Mouse (Mus musculus): Measurements from ENCODE around the gene Eral1. TPM values are rescaled to one million over a fixed set of nuclear protein-coding genes. Genes with fewer than 3 reads are reported as not detected.

The Eral1 gene
- total and polyA plus RNA-seq, 2 experiments from 2014 or later: 26.1 to 30.7 TPM

DNA sequence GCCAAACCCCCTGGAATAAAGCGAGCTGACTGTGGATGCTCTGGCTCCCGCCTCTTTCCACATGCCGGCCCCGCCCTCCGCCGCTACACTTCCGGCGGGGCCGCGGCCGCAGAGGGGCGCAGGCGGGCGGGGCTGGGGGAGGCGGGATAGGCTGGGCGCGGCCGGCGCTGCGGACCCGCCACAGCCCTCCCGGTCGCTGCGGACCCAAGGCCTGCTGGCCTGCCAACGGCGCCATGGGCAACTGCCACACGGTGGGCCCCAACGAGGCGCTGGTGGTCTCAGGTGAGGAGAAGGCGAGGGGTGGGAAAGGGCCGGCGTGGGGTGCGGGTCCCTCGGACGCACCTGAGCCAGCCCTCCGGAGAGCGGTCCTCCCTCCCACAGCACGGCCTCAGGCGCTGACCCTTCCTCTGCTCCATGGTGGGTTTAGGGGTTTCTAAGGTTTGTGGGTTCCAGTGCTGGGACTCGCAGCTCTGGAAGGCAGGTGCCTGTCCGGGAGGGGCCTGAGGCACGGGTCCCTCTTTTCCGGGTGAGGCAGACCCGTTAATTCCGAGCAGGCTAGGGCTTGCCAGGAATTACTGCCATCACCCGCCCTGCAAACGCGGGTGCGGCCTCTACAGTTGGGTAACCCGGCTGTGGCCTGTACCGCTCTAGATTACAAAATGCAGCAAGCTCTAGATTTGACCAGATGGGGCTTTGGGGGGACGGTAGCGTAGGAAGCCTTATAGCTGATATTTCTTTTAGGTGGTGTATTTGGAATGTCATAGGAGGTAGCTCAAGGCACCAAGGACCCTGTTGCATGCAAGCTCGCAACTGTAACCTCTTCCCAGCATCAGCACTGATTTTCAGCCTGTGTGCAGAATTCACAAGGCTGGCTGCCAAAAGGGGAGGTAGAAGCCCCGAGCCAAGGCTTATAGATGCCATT is 42.1 kb downstream of the Eral1 start, which contains the start of gene Flot2:
Flot2 (plus strand) TSS at position 101 of the 922 bp plus-strand sequence.
- peak within 1 kb of the TSS; percentile 76 for H3K9ac ChIP-seq (replicated peaks; ENCODE audit: low read length, poor library complexity, severe bottlenecking)

GRCm38 (mm10) chr11:78036791-78037190 is 43.4 kb downstream of the Eral1 start:
- Histone ChIP-seq H3K9me3 (ENCODE audit: low read length) (no peaks in the 10 kb centered on the region), H3K27me3 (ENCODE audit: insufficient read depth, low read length) (no peaks in the 10 kb centered on the region), H3K36me3 (ENCODE audit: insufficient read depth, low read length) (0 out of 2 replicates have a peak, but pooled peaks cover 3% of the 10 kb centered on the region), H3K27ac (ENCODE audit: low read depth, low read length) (no peak overlapping the region), H3K4me2 (ENCODE audit: low read depth, low read length, poor library complexity, severe bottlenecking) (no peak overlapping the region), H3K4me1 (ENCODE audit: insufficient read depth, low read length) (peaks cover 9% of the 10 kb centered on the region; the same call in 1 of the 2 replicates), H3K9ac (replicated peaks; ENCODE audit: low read length, poor library complexity, severe bottlenecking) (no peak overlapping the region), H3K4me3 (ENCODE audit: low read depth, low read length) (no peak overlapping the region)
- DNase-seq (ENCODE audit: low spot score) (no peak), ATAC-seq (ENCODE audit: low FRiP score) (no peak)
- no peak for TF ChIP-seq CTCF (IDR thresholded peaks at IDR 0.05)
- WGBS: 81% methylated on average over 10 of the region's 10 CpGs

More for the DNA sequence above, 42.1 kb downstream of the Eral1 start, which contains the start of gene Flot2:
- under 1% methylated on average over 44 of the region's 55 CpGs for WGBS
- H3K9me3 ChIP-seq (ENCODE audit: low read length): no peaks in the 10 kb centered on the region
- H3K27me3 ChIP-seq (ENCODE audit: insufficient read depth, low read length): no peaks in the 10 kb centered on the region
- TF ChIP-seq CTCF (IDR thresholded peaks at IDR 0.05): 0 out of 2 replicates have a peak, but pooled peaks have one; percentile 20
- 0 out of 2 replicates have a peak, but pooled peaks cover 3% of the 10 kb centered on the region for H3K36me3 ChIP-seq (ENCODE audit: insufficient read depth, low read length)
- peaks cover 9% of the 10 kb centered on the region; the same call in 1 of the 2 replicates for H3K4me1 ChIP-seq (ENCODE audit: insufficient read depth, low read length)
- peak within 1 kb of the TSS; percentile 56 for H3K4me3 ChIP-seq (ENCODE audit: low read depth, low read length)
- H3K27ac ChIP-seq (ENCODE audit: low read depth, low read length): peak within 1 kb of the TSS; percentile 86
- H3K4me2 ChIP-seq (ENCODE audit: low read depth, low read length, poor library complexity, severe bottlenecking): peak within 1 kb of the TSS; percentile 59
- ATAC-seq (ENCODE audit: low FRiP score) (peak; percentile 78), DNase-seq (ENCODE audit: low spot score) (peak; percentile 75)

- H3K9ac ChIP-seq (replicated peaks; ENCODE audit: low read length, poor library complexity, severe bottlenecking): no peak overlapping the region
- ATAC-seq (ENCODE audit: low FRiP score): no peak
These were observed 46.1 kb downstream of the Eral1 start for GRCm38 (mm10) chr11:78033931-78034617.

DNA sequence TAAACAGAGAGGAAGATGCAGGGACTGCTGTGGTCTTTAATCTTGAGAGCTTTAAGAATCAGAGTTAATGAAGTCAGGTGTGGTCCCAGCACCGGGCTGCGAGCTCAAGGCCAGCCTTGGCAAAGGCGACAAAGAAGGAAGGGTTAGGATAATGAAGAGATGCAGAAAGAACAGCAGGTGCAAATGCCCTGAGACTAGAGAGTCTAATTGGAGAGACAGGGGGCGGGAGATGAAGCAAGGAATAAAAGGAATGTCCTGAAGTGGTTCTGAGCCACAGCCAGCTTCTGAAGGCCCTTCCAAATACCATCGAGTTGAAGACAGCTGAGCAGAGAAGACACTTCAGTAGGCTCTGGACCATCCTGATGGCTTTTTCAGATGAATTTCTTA is 47.4 kb downstream of the Eral1 start:
- Histone ChIP-seq H3K27me3 (ENCODE audit: insufficient read depth, low read length) (no peaks in the 10 kb centered on the region), H3K4me1 (ENCODE audit: insufficient read depth, low read length) (peaks cover 9% of the 10 kb centered on the region; the same call in 1 of the 2 replicates), H3K36me3 (ENCODE audit: insufficient read depth, low read length) (peaks cover 19% of the 10 kb centered on the region), H3K27ac (ENCODE audit: low read depth, low read length) (peak overlapping the region; percentile 95), H3K9ac (replicated peaks; ENCODE audit: low read length, poor library complexity, severe bottlenecking) (peak overlapping the region; percentile 90), H3K4me3 (ENCODE audit: low read depth, low read length) (peak overlapping the region; percentile 82), H3K9me3 (ENCODE audit: low read length) (no peaks in the 10 kb centered on the region), H3K4me2 (ENCODE audit: low read depth, low read length, poor library complexity, severe bottlenecking) (peak overlapping the region; percentile 67)
- no peak for TF ChIP-seq CTCF (IDR thresholded peaks at IDR 0.05)
- ATAC-seq (ENCODE audit: low FRiP score) (no peak), DNase-seq (ENCODE audit: low spot score) (peak; percentile 25)
- WGBS: 3% methylated on average over 5 of the region's 5 CpGs

More at GRCm38 (mm10) chr11:78033931-78034617, 46.1 kb downstream of the Eral1 start:
- DNase-seq (ENCODE audit: low spot score): no peak
- Histone ChIP-seq H3K9me3 (ENCODE audit: low read length) (no peaks in the 10 kb centered on the region), H3K4me3 (ENCODE audit: low read depth, low read length) (no peak overlapping the region), H3K36me3 (ENCODE audit: insufficient read depth, low read length) (peaks cover 10% of the 10 kb centered on the region), H3K4me1 (ENCODE audit: insufficient read depth, low read length) (peaks cover 9% of the 10 kb centered on the region; the same call in 1 of the 2 replicates), H3K27me3 (ENCODE audit: insufficient read depth, low read length) (no peaks in the 10 kb centered on the region), H3K27ac (ENCODE audit: low read depth, low read length) (no peak overlapping the region), H3K4me2 (ENCODE audit: low read depth, low read length, poor library complexity, severe bottlenecking) (no peak overlapping the region)
- WGBS: 94% methylated on average over 23 of the region's 23 CpGs
- TF ChIP-seq CTCF (IDR thresholded peaks at IDR 0.05): no peak

GRCm38 (mm10) chr11:78031947-78032808 is 48.0 kb downstream of the Eral1 start, which contains the start of gene Dhrs13:
Gene Dhrs13 (plus strand): TSS chr11:78032280.
- Histone ChIP-seq H3K27me3 (ENCODE audit: insufficient read depth, low read length) (no peaks in the 10 kb centered on the region), H3K9ac (replicated peaks; ENCODE audit: low read length, poor library complexity, severe bottlenecking) (peak within 1 kb of the TSS; percentile 90), H3K9me3 (ENCODE audit: low read length) (no peaks in the 10 kb centered on the region), H3K4me2 (ENCODE audit: low read depth, low read length, poor library complexity, severe bottlenecking) (peak within 1 kb of the TSS; percentile 67), H3K4me1 (ENCODE audit: insufficient read depth, low read length) (peaks cover 9% of the 10 kb centered on the region; the same call in 1 of the 2 replicates), H3K27ac (ENCODE audit: low read depth, low read length) (peak within 1 kb of the TSS; percentile 95), H3K36me3 (ENCODE audit: insufficient read depth, low read length) (peaks cover 25% of the 10 kb centered on the region), H3K4me3 (ENCODE audit: low read depth, low read length) (peak within 1 kb of the TSS; percentile 82)
- peak; percentile 91 for ATAC-seq (ENCODE audit: low FRiP score)
- WGBS: under 1% methylated on average over 84 of the region's 96 CpGs
- peak; percentile 92 for DNase-seq (ENCODE audit: low spot score)
- TF ChIP-seq CTCF (IDR thresholded peaks at IDR 0.05): peak; percentile 87

Data from midbrain, postnatal 0 days (tissue).